In genomic region chr1:153479296-153479695, GRCm38 (mm10) we compare ENCODE assay signal across 24 mouse cellular contexts. TPM values are rescaled to one million over a fixed set of nuclear protein-coding genes. Genes with fewer than 3 reads are reported as not detected.
A peak's percentile ranks its signal among the peaks of the same experiment; 100 is the strongest.
DNase-seq lines count a peak whose midpoint lies in the region; ATAC-seq and TF ChIP-seq lines count a peak whose summit lies in the region.
"Had no signal": no experiment of that assay in that cellular context is flagged by ENCODE, and none has a peak within 500 bp of the region (broad histone marks: within the 10 kb centered on the region; RNA-seq: fewer than 3 reads in every experiment).

No protein-coding gene starts in this region.

- H3K79me2 ChIP-seq in MEL (ENCODE audit: control insufficient read depth, insufficient read depth, low read length, poor library complexity) = peaks cover 42% of the 10 kb centered on the region

- no peak for TF ChIP-seq CTCF in MEL (IDR thresholded peaks at IDR 0.05 in 2 of 3, conservative IDR thresholded peaks at IDR 0.05 in 1 of 3; ENCODE audit: control insufficient read depth in 1 of 3, insufficient read depth in 1 of 3, low read depth in 2 of 3, low read length in 3 of 3, poor library complexity in 1 of 3, severe bottlenecking in 1 of 3)

- TF ChIP-seq EP300 in MEL (IDR thresholded peaks at IDR 0.05; ENCODE audit: low read depth in 1 of 2, low read length in 2 of 2) = no peak

- TF ChIP-seq RAD21 in MEL (IDR thresholded peaks at IDR 0.05; ENCODE audit: low read depth, low read length) = no peak

- DNase-seq in cerebellum, postnatal 14 days = no peak
- peak; percentile 39 for DNase-seq in cerebellum, adult 9-10 months
- no peak for DNase-seq in cerebellum, adult 11-12 months
- no peak for DNase-seq in MEL (ENCODE audit: low read depth, low spot score)
- DNase-seq in layer of hippocampus, adult 9-11 months = no peak
- DNase-seq: adrenal gland, postnatal 10 days; adrenal gland, postnatal 36 days; gastrocnemius, postnatal 25 days; heart, adult 18-20 months; heart, postnatal 10 days; heart, postnatal 36 days; kidney, adult 11 months; kidney, adult 8-10 months had no signal

- no peaks in the 10 kb centered on the region for H3K9me3 ChIP-seq in MEL (replicated peaks; ENCODE audit: insufficient read depth, low read length)
- H3K9me3 ChIP-seq: forebrain, embryonic 10.5 days; heart, embryonic 12.5 days; heart, embryonic 15.5 days; hindbrain, embryonic 10.5 days; hindbrain, embryonic 13.5 days; intestine, embryonic 15.5 days had no signal

- H3K9ac ChIP-seq in MEL (ENCODE audit: control insufficient read depth, low read depth, low read length, poor library complexity, severe bottlenecking) = no peak overlapping the region
- H3K9ac ChIP-seq: heart, embryonic 12.5 days; heart, embryonic 15.5 days; hindbrain, embryonic 13.5 days; intestine, embryonic 15.5 days had no signal

- peaks cover 50 to 84% of the 10 kb centered on the region in 2 experiments for H3K36me3 ChIP-seq in MEL (ENCODE audit: control insufficient read depth in 1 of 2, insufficient read depth in 2 of 2, low read length in 2 of 2)

- H3K27me3 ChIP-seq in MEL (ENCODE audit: control insufficient read depth in 1 of 2, insufficient read depth in 2 of 2, low read length in 2 of 2) = no peaks in the 10 kb centered on the region
- H3K27me3 ChIP-seq: heart, embryonic 12.5 days; heart, embryonic 15.5 days; hindbrain, embryonic 13.5 days; intestine, embryonic 15.5 days; Patski had no signal

- TF ChIP-seq POLR2A in MEL (IDR thresholded peaks at IDR 0.05; ENCODE audit: control insufficient read depth in 1 of 2, insufficient read depth in 1 of 2, low read depth in 1 of 2, low read length in 2 of 2, poor library complexity in 1 of 2) = no peak

- no peak overlapping the region for H3K27ac ChIP-seq in MEL (ENCODE audit: control insufficient read depth, low read depth, low read length)
- H3K27ac ChIP-seq: forebrain, embryonic 10.5 days; heart, embryonic 15.5 days; hindbrain, embryonic 10.5 days; hindbrain, embryonic 13.5 days; intestine, embryonic 15.5 days had no signal

- H3K4me3 ChIP-seq in MEL (ENCODE audit: control insufficient read depth in 1 of 2, insufficient read depth in 1 of 2, low read depth in 2 of 2, low read length in 2 of 2) = no peak overlapping the region
- H3K4me3 ChIP-seq: forebrain, embryonic 10.5 days; heart, embryonic 12.5 days; heart, embryonic 15.5 days; hindbrain, embryonic 10.5 days; hindbrain, embryonic 13.5 days; intestine, embryonic 15.5 days had no signal

- 0 out of 2 replicates have a peak, but pooled peaks have one; percentile 49 for ATAC-seq in cerebellum, adult (ENCODE audit: insufficient number of reproducible peaks, low FRiP score, low TSS enrichment)
- ATAC-seq: forebrain, embryonic 14.5 days; hindbrain, embryonic 16.5 days; intestine, embryonic 15.5 days; Patski had no signal

- H3K4me1 ChIP-seq in MEL (ENCODE audit: control insufficient read depth in 1 of 2, insufficient read depth in 2 of 2, low read length in 2 of 2) = peaks cover 5 to 8% of the 10 kb centered on the region in 2 experiments

TF ChIP-seq in MEL, 35 proteins besides CTCF, POLR2A, EP300 and RAD21:
- TF ChIP-seq ELF1 (IDR thresholded peaks at IDR 0.05; ENCODE audit: low read depth, low read length) (no peak), JUND (IDR thresholded peaks at IDR 0.05; ENCODE audit: low read depth, low read length) (0 out of 2 replicates have a peak, but pooled peaks have one; percentile 4)

RNA-seq across cellular contexts. Expression of gene Dhx9, which starts 8.2 kb away (rescaled TPM):
- total RNA-seq in MEL (2012; rRNA removed) = 82.0 and 94.1 TPM in 2 replicates
- 100 to 1,000 TPM; 170 to 262 TPM for polyA plus RNA-seq in MEL (2012; ENCODE audit: insufficient read depth in 1 of 2, insufficient read length in 2 of 2, low read depth in 1 of 2, low replicate concordance in 2 of 2, missing spikeins in 1 of 2)

RNA-seq across cellular contexts. Expression of gene Shcbp1l, which starts 54.3 kb away (rescaled TPM):
- 1.9 and 3.7 TPM in 2 replicates for total RNA-seq in MEL (2012; rRNA removed)
- 1 to 10 TPM in 1 of 2 experiments, not detected in 1; 2.4 TPM for polyA plus RNA-seq in MEL (2012; ENCODE audit: insufficient read depth in 1 of 2, insufficient read length in 2 of 2, low read depth in 1 of 2, low replicate concordance in 2 of 2, missing spikeins in 1 of 2)
- total RNA-seq: gastrocnemius, adult 8-10 months; gastrocnemius, postnatal 25 days; heart, adult 18-20 months; heart, postnatal 10 days; heart, postnatal 36 days had no signal
- polyA plus RNA-seq: heart, embryonic 15.5 days; hindbrain, embryonic 10.5 days had no signal
